Mouse (Mus musculus) spleen, adult 18-20 months (tissue): ENCODE results near the gene Zdbf2.

ENCODE experiments used
- DNase-seq, 2 experiments: peaks; one replicate each; pipeline ENCODE4 v3.0.0; 2022; ENCODE audit warnings: mixed read lengths in 2 of 2

Gene Zdbf2

GRCm38 (mm10) chr1:63272741-63273338, at the start of gene Zdbf2:
Gene Zdbf2, plus strand, starts transcription at chr1:63273265.
- DNase-seq, result no peak

- DNase-seq, result no peak
Observed at GRCm38 (mm10) chr1:63225009-63225408, 48.1 kb upstream of the Zdbf2 start.

- no peak for DNase-seq
Observed at GRCm38 (mm10) chr1:63225890-63226289, 47.2 kb upstream of the Zdbf2 start.

GRCm38 (mm10) chr1:63227241-63227640, 45.8 kb upstream of the Zdbf2 start:
- no peak for DNase-seq

DNA sequence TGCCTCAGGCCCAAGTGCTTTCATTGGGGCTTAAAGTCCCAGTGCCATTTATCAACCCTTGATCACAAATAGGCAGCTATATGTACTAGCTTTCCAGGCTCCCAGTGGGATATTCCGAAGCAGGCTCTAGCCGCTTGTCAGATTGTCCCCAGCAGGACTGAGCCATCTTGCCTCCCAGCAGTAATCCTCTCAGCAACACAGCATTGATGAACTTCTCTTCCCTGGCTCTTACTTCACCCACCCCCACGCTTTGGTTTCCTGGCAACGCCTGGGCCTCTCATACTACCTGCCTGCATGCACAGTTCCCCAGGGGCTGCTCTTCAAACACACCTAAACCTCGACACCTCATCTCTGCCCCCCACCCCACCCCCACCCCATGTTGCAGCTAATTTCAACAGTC, 35.7 kb upstream of the Zdbf2 start:
- DNase-seq, result no peak

GRCm38 (mm10) chr1:63239305-63239704, 33.8 kb upstream of the Zdbf2 start:
- no peak for DNase-seq

DNA sequence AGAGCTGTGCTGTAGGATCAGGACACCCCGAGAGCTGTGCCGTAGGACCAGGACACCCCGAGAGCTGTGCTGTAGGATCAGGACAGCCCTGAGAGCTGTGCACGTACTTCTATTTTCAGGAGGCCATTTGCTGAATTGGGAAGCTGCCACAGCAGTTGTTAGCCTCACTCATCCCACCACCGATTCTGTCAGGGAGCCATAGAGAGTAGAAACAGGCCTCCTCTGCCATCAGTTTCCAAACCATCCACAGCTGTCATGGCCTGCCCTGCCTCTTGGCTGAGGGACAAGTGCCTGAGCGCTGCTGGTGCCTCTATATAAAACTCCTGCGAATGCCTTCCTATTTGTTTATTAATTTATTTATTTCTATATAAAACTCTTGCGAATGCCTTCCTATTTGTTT, 33.3 kb upstream of the Zdbf2 start:
- no peak for DNase-seq

GRCm38 (mm10) chr1:63243854-63244253, 29.2 kb upstream of the Zdbf2 start:
- no peak for DNase-seq

GRCm38 (mm10) chr1:63246862-63247521, 26.1 kb upstream of the Zdbf2 start:
- no peak for DNase-seq

- no peak for DNase-seq
Observed at GRCm38 (mm10) chr1:63247831-63248359, 25.2 kb upstream of the Zdbf2 start.

GRCm38 (mm10) chr1:63248360-63248851, 24.7 kb upstream of the Zdbf2 start:
- no peak for DNase-seq

DNA sequence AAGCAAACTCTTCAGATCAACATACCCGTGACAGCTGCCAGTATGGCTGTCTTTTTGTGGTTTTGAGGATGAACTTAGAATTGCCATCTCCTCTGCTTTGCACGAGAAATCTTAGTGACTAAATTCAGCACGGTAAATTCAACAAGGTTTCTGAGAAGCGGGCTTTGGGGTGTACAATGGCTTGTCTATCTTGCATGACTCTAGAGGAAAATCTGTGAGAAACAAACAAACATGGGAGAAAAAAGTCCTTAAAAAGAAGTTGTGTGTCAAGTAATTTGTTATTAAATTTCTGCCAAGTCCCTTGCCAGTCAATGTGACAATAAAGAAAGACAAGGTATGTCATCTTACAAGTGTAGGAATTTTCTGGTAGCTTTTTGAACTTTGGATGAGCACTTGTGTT, 23.8 kb upstream of the Zdbf2 start:
- DNase-seq, result no peak

DNA sequence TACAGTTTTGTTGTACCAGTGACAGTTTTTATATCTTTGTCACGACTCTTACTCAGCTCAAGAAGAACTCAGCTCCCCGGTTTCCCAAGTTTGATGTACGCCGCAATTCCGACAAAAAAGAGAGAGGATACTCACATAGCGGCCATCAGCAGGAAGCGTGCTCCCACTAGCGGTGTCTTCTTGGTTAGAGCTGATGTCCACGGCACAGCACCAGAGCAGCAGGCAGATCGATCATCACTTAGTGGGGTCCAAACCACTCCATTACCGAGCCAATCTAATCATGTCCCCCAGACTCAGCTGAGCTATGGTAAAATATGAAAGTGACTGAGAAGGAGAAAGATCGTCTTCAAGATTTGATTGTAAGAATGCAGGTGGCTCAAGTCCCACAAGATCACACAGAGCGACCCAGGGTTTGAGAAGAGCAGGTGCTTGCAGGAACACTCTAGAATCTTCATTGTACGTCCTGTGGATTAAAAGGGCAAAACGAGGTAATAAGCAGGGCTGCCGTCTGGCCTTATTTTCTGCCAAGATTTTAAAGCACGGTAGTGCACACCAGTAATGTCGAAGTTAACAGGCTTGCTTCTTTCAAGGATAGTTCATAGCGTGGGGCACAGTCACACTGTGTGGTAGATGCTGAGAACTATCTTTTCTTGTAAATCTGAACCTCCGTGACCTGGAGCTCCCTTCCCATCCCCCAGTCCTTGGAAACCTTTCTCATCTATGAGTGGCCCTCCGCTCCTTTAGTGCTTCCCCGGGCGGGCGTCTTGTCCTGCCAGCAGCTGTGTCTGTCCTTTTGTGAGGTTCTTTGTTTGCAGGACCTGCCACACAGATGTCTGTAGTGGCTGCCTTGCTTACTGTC, 20.5 kb upstream of the Zdbf2 start:
- no peak for DNase-seq

GRCm38 (mm10) chr1:63253291-63253690, 19.8 kb upstream of the Zdbf2 start:
- no peak for DNase-seq

GRCm38 (mm10) chr1:63255101-63255500, 18.0 kb upstream of the Zdbf2 start:
- DNase-seq, result no peak

DNA sequence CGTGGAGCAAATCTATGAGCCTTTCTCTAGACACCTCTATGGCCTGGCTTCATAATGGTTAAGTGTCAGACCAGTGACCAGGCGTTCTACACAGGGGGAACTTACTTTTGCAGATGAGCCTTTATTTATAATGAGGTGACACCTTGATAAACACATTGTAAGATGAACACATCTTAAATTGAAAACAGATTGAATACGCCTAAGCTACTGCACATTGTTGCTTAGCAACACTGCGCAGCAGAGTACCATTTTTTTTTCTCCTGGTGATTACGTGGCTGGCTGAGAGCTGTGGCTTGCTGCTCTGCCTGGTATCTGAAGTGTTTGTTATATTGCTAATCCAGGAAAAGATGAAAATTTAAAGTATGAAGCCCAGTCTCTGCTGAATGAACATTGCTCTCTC, 17.0 kb upstream of the Zdbf2 start:
- no peak for DNase-seq

GRCm38 (mm10) chr1:63258501-63258900, 14.6 kb upstream of the Zdbf2 start:
- no peak for DNase-seq

DNA sequence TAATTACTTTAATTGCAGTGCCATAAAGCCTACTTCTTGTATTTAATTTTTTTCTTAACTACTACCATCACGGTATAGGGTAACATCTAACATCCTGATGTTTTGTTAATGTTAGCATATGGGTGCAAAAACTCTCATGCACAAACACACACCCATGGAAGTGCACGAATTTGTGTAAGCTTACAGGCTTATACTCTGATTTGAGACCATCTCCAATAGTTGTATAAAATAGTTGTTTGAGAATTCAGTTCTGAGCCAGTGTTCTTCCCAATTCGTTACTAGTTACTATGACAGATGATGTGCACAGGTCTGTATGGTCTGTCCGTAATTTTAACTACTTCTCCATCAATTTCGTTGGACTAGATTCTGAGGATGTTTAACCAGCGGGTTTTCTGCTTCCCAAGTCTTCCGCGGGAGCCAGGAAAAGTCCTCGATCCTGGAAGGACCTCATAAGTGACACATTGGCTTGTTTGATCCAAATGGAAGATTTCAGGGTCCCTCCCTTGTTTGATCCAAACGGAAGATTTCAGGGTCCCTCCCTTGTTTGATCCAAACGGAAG, 13.7 kb upstream of the Zdbf2 start:
- no peak for DNase-seq

- DNase-seq, result no peak
Observed at GRCm38 (mm10) chr1:63259916-63260741, 12.9 kb upstream of the Zdbf2 start.

- no peak for DNase-seq
Observed at GRCm38 (mm10) chr1:63260742-63261033, 12.4 kb upstream of the Zdbf2 start.

- DNase-seq, result no peak
Observed at GRCm38 (mm10) chr1:63261041-63261590, 11.9 kb upstream of the Zdbf2 start.

DNA sequence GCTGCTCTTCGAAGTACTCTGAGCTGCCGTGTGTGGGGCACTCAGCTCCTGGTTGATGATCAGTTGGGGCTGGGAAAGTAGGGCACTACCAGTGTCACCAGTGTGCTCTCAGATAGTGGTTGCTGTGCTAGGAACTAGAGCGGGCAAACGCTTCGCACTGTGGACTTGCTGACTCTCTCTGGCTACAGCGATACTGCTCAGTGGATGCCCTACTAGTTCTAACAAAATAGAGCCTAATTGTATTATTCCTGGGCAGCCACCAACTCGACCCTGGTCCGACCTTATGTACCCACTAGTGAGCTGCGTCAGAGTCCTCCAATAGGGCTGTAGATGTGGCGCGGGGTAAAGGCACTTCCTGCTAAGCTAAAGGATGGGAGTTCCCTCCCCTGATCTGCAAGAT, 9.4 kb upstream of the Zdbf2 start:
- no peak for DNase-seq
